Mouse (Mus musculus) liver, adult 2 months (tissue): Measurements from ENCODE around the gene Pde1a. TPM values are rescaled to one million over a fixed set of nuclear protein-coding genes. Genes with fewer than 3 reads are reported as not detected.

Source experiments
- DNase-seq: peaks from one replicate; pipeline ENCODE4 v3.0.0-alpha.2; 2011; ENCODE audit warnings: low read depth, low spot score; ENCODE audit errors: extremely low read depth
- H3K27ac ChIP-seq: fragments of 200-500 bp; replicated peaks from 2 replicates; pipeline ENCODE4 v1.5.1; 2012; ENCODE audit warnings: low read depth, mild to moderate bottlenecking, control low read depth, inconsistent platforms, low read length; ENCODE audit not compliant: insufficient read depth
- H3K27me3 ChIP-seq: fragments of 200-500 bp; 2 replicates; pipeline ENCODE4 v1.6.1; 2012; ENCODE audit warnings: mild to moderate bottlenecking, moderate library complexity, low read length, inconsistent platforms; ENCODE audit not compliant: control insufficient read depth, insufficient read depth
- H3K36me3 ChIP-seq: fragments of 200-500 bp; 2 replicates; pipeline ENCODE4 v1.6.1; 2012; ENCODE audit warnings: low read length, inconsistent platforms; ENCODE audit not compliant: control insufficient read depth, insufficient read depth
- H3K4me1 ChIP-seq: fragments of 200-500 bp; 2 replicates; pipeline ENCODE4 v1.6.1; 2011; ENCODE audit warnings: low read length; ENCODE audit not compliant: control insufficient read depth, insufficient read depth
- H3K4me3 ChIP-seq: fragments of 200-500 bp; 2 replicates; pipeline ENCODE4 v1.5.1; 2011; ENCODE audit warnings: low read depth, mild to moderate bottlenecking, control low read depth, low read length, moderate library complexity; ENCODE audit not compliant: insufficient read depth
- H3K79me2 ChIP-seq: fragments of 200-500 bp; 2 replicates; pipeline ENCODE4 v1.6.1; 2012; ENCODE audit warnings: inconsistent platforms, mild to moderate bottlenecking, low read length, moderate library complexity; ENCODE audit not compliant: control insufficient read depth, insufficient read depth
- H3K9ac ChIP-seq: fragments of 200-500 bp; 2 replicates; pipeline ENCODE4 v1.6.1; 2012; ENCODE audit warnings: low read depth, mild to moderate bottlenecking, control low read depth, inconsistent platforms, low read length
- CTCF ChIP-seq: fragments of 200-500 bp; IDR thresholded peaks from 2 replicates; pipeline ENCODE4 v1.5.1; 2011; ENCODE audit warnings: low read depth, low read length, control low read depth
- POLR2A ChIP-seq: fragments of 200-500 bp; IDR thresholded peaks from 2 replicates; pipeline ENCODE4 v1.6.1; 2011; ENCODE audit warnings: low read length, control low read depth; ENCODE audit not compliant: insufficient read depth; ENCODE audit errors: extremely low read depth
- WGBS: fragments of 180-500 bp; shearing (Covaris S2); methylation state at CpG from one replicate; pipeline ENCODE4 v1.1.7; 2018; 5-methylcytosine and 5-hydroxymethylcytosine counted together
- polyA plus RNA-seq: library from polyadenylated mRNA; depleted of rRNA; stranded (reverse); fragments of >200 nt; gene quantifications from 2 replicates; pipeline ENCODE4 v1.2.3, GENCODE M21; 2012
- total RNA-seq: library from RNA; depleted of rRNA; stranded (reverse); fragments of >200 nt; gene quantifications from 2 replicates; pipeline ENCODE4 v1.2.3, GENCODE M21; 2014

Pde1a gene
- total and polyA plus RNA-seq, 2 experiments = 1.5 to 6.3 TPM

- no peak overlapping the region for H3K4me3 ChIP-seq
- peaks cover 6% of the 10 kb centered on the region for H3K4me1 ChIP-seq
- TF ChIP-seq CTCF (no peak), POLR2A (no peak)
- no peak overlapping the region for H3K9ac ChIP-seq
- peak; percentile 54 for DNase-seq
- H3K36me3 ChIP-seq = no peaks in the 10 kb centered on the region
- H3K79me2 ChIP-seq = no peaks in the 10 kb centered on the region
- 74% methylated on average over 9 of the region's 9 CpGs for WGBS
- no peaks in the 10 kb centered on the region for H3K27me3 ChIP-seq
- H3K27ac ChIP-seq = no peak overlapping the region
These were observed 146.0 kb downstream of the Pde1a start for GRCm38 (mm10) chr2:79983222-79983632.

GRCm38 (mm10) chr2:79981781-79982180, 147.5 kb downstream of the Pde1a start:
- H3K27me3 ChIP-seq = no peaks in the 10 kb centered on the region
- H3K4me1 ChIP-seq = peaks cover 10% of the 10 kb centered on the region
- TF ChIP-seq CTCF (no peak), POLR2A (no peak)
- no peak for DNase-seq
- H3K36me3 ChIP-seq = no peaks in the 10 kb centered on the region
- H3K4me3 ChIP-seq = no peak overlapping the region
- H3K79me2 ChIP-seq = no peaks in the 10 kb centered on the region
- 95% methylated on average over 3 of the region's 3 CpGs for WGBS
- H3K9ac ChIP-seq = no peak overlapping the region
- no peak overlapping the region for H3K27ac ChIP-seq

GRCm38 (mm10) chr2:79978992-79979391, 150.3 kb downstream of the Pde1a start:
- Histone ChIP-seq H3K9ac (no peak overlapping the region), H3K36me3 (no peaks in the 10 kb centered on the region), H3K79me2 (no peaks in the 10 kb centered on the region), H3K27ac (no peak overlapping the region), H3K27me3 (no peaks in the 10 kb centered on the region), H3K4me1 (peaks cover 18% of the 10 kb centered on the region), H3K4me3 (no peak overlapping the region)
- no peak for DNase-seq
- TF ChIP-seq CTCF (no peak), POLR2A (no peak)
- WGBS = 83% methylated on average over 1 of the region's 1 CpGs

GRCm38 (mm10) chr2:79977259-79977658, 152.0 kb downstream of the Pde1a start:
- no peaks in the 10 kb centered on the region for H3K27me3 ChIP-seq
- H3K4me1 ChIP-seq = peaks cover 18% of the 10 kb centered on the region
- DNase-seq = peak; percentile 84
- H3K36me3 ChIP-seq = no peaks in the 10 kb centered on the region
- H3K4me3 ChIP-seq = no peak overlapping the region
- H3K79me2 ChIP-seq = no peaks in the 10 kb centered on the region
- TF ChIP-seq CTCF (no peak), POLR2A (no peak)
- no peak overlapping the region for H3K9ac ChIP-seq
- H3K27ac ChIP-seq = peak overlapping the region; percentile 56
- WGBS = 23% methylated on average over 5 of the region's 5 CpGs

- H3K9ac ChIP-seq = no peak overlapping the region
These were observed 153.3 kb downstream of the Pde1a start for GRCm38 (mm10) chr2:79975947-79976346.

GRCm38 (mm10) chr2:79972271-79972670, 157.0 kb downstream of the Pde1a start:
- Histone ChIP-seq H3K27me3 (no peaks in the 10 kb centered on the region), H3K79me2 (no peaks in the 10 kb centered on the region), H3K9ac (no peak overlapping the region), H3K4me1 (peaks cover 27% of the 10 kb centered on the region), H3K27ac (no peak overlapping the region), H3K4me3 (no peak overlapping the region), H3K36me3 (no peaks in the 10 kb centered on the region)
- TF ChIP-seq CTCF (no peak), POLR2A (no peak)
- no peak for DNase-seq

More at GRCm38 (mm10) chr2:79975947-79976346, 153.3 kb downstream of the Pde1a start:
- H3K79me2 ChIP-seq = no peaks in the 10 kb centered on the region
- H3K27ac ChIP-seq = no peak overlapping the region
- no peak overlapping the region for H3K4me3 ChIP-seq
- no peaks in the 10 kb centered on the region for H3K36me3 ChIP-seq
- H3K27me3 ChIP-seq = no peaks in the 10 kb centered on the region
- peak; percentile 95 for DNase-seq
- H3K4me1 ChIP-seq = peaks cover 18% of the 10 kb centered on the region
- no peak for TF ChIP-seq POLR2A
- TF ChIP-seq CTCF = no peak
